Comparison of ENCODE assay signal across 9 mouse cellular contexts in the genomic region with DNA sequence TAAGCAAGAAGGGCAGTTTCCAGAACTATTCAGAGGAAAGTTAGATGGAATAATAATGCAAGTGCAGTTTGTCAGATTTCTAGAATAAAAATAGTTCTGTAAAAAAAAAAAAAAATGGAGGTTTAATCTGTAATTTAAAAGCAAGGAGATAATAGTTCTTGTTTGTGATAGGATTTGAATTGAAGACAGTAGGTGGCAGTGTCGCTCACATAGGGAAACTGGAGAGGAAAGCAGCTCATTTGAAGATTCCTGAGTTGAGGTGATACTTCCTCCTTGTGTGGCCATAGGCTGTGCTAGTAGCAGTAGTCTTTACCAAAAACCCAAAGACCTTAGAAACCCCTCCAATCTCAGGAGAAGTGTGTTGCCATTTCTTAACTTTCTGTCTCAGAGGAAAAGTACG. TPM values are rescaled to one million over a fixed set of nuclear protein-coding genes. Genes with fewer than 3 reads are reported as not detected.
A peak's percentile ranks its signal among the peaks of the same experiment; 100 is the strongest.
DNase-seq lines count a peak whose midpoint lies in the region; ATAC-seq lines count a peak whose summit lies in the region.
"Had no signal": no experiment of that assay in that cellular context is flagged by ENCODE, and none has a peak within 500 bp of the region (broad histone marks: within the 10 kb centered on the region; RNA-seq: fewer than 3 reads in every experiment).

No protein-coding gene starts in this region.

- DNase-seq in heart, adult 18-20 months, result peak; percentile 39 to 66
- no peak for DNase-seq in heart, embryonic 10.5 days (ENCODE audit: low spot score)
- peak; percentile 75 for DNase-seq in midbrain, embryonic 14.5 days
- DNase-seq in embryonic facial prominence, embryonic 14.5 days (ENCODE audit: low spot score), result peak; percentile 9
- peak; percentile 6 for DNase-seq in retina, postnatal 7 days (ENCODE audit: low read depth, low spot score)
- DNase-seq in urinary bladder, adult 18-20 months (ENCODE audit: low spot score in 2 of 2), result no peak
- no peak for DNase-seq in urinary bladder, postnatal 10 days (ENCODE audit: low spot score)

- H3K4me3 ChIP-seq in heart, embryonic 10.5 days, result no peak overlapping the region
- no peak overlapping the region for H3K4me3 ChIP-seq in midbrain, embryonic 14.5 days (replicated peaks; ENCODE audit: low read depth, low read length)
- H3K4me3 ChIP-seq in midbrain, embryonic 16.5 days (ENCODE audit: low read depth, low read length), result no peak overlapping the region
- no peak overlapping the region for H3K4me3 ChIP-seq in embryonic facial prominence, embryonic 14.5 days (ENCODE audit: low read depth, low read length)
- H3K4me3 ChIP-seq: lung, embryonic 15.5 days had no signal

- H3K9ac ChIP-seq in midbrain, embryonic 14.5 days (replicated peaks; ENCODE audit: low read length), result no peak overlapping the region
- no peak overlapping the region for H3K9ac ChIP-seq in midbrain, embryonic 16.5 days (ENCODE audit: low read depth, low read length)
- no peak overlapping the region for H3K9ac ChIP-seq in embryonic facial prominence, embryonic 14.5 days (ENCODE audit: low read depth, low read length)
- H3K9ac ChIP-seq: lung, embryonic 15.5 days had no signal

- H3K9me3 ChIP-seq in heart, embryonic 10.5 days, result no peaks in the 10 kb centered on the region
- no peaks in the 10 kb centered on the region for H3K9me3 ChIP-seq in midbrain, embryonic 14.5 days (ENCODE audit: control insufficient read depth, low read length)
- no peaks in the 10 kb centered on the region for H3K9me3 ChIP-seq in midbrain, embryonic 16.5 days (replicated peaks; ENCODE audit: control insufficient read depth, low read length, poor library complexity, severe bottlenecking)
- no peaks in the 10 kb centered on the region for H3K9me3 ChIP-seq in embryonic facial prominence, embryonic 14.5 days (ENCODE audit: control insufficient read depth, low read length)
- H3K9me3 ChIP-seq: lung, embryonic 15.5 days had no signal

- H3K27me3 ChIP-seq in heart, embryonic 10.5 days (ENCODE audit: insufficient read depth, poor library complexity, severe bottlenecking), result no peaks in the 10 kb centered on the region
- H3K27me3 ChIP-seq in midbrain, embryonic 14.5 days (ENCODE audit: control insufficient read depth, insufficient read depth, low read length), result no peaks in the 10 kb centered on the region
- H3K27me3 ChIP-seq in midbrain, embryonic 16.5 days (ENCODE audit: control insufficient read depth, insufficient read depth, low read depth, low read length), result no peaks in the 10 kb centered on the region
- no peaks in the 10 kb centered on the region for H3K27me3 ChIP-seq in embryonic facial prominence, embryonic 14.5 days (replicated peaks; ENCODE audit: control insufficient read depth, insufficient read depth, low read length)
- H3K27me3 ChIP-seq: lung, embryonic 15.5 days had no signal

- ATAC-seq in midbrain, embryonic 14.5 days (ENCODE audit: low FRiP score, low TSS enrichment), result no peak
- ATAC-seq in midbrain, embryonic 16.5 days, result no peak
- ATAC-seq in embryonic facial prominence, embryonic 14.5 days (ENCODE audit: low read depth), result no peak

- H3K4me1 ChIP-seq in heart, embryonic 10.5 days, result peaks cover 10% of the 10 kb centered on the region
- H3K4me1 ChIP-seq in midbrain, embryonic 14.5 days (ENCODE audit: control insufficient read depth, insufficient read depth, low read length), result no peaks in the 10 kb centered on the region
- no peaks in the 10 kb centered on the region for H3K4me1 ChIP-seq in midbrain, embryonic 16.5 days (ENCODE audit: control insufficient read depth, insufficient read depth, low read length)
- H3K4me1 ChIP-seq in embryonic facial prominence, embryonic 14.5 days (ENCODE audit: control insufficient read depth, insufficient read depth, low read length), result no peaks in the 10 kb centered on the region

- no peak overlapping the region for H3K4me2 ChIP-seq in midbrain, embryonic 14.5 days (ENCODE audit: low read length)
- no peak overlapping the region for H3K4me2 ChIP-seq in midbrain, embryonic 16.5 days (ENCODE audit: low read length)
- no peak overlapping the region for H3K4me2 ChIP-seq in embryonic facial prominence, embryonic 14.5 days (ENCODE audit: low read depth, low read length)
- H3K4me2 ChIP-seq: lung, embryonic 15.5 days had no signal

- H3K36me3 ChIP-seq in heart, embryonic 10.5 days, result peaks cover 23% of the 10 kb centered on the region
- H3K36me3 ChIP-seq in midbrain, embryonic 14.5 days (ENCODE audit: control insufficient read depth, insufficient read depth, low read length), result peaks cover 41% of the 10 kb centered on the region
- peaks cover 11% of the 10 kb centered on the region for H3K36me3 ChIP-seq in midbrain, embryonic 16.5 days (ENCODE audit: control insufficient read depth, insufficient read depth, low read length)
- H3K36me3 ChIP-seq in embryonic facial prominence, embryonic 14.5 days (ENCODE audit: control insufficient read depth, insufficient read depth, low read length), result peaks cover 37% of the 10 kb centered on the region

- no peak overlapping the region for H3K27ac ChIP-seq in heart, embryonic 10.5 days
- H3K27ac ChIP-seq in midbrain, embryonic 14.5 days (replicated peaks; ENCODE audit: low read depth, low read length), result no peak overlapping the region
- no peak overlapping the region for H3K27ac ChIP-seq in midbrain, embryonic 16.5 days (ENCODE audit: low read length)
- no peak overlapping the region for H3K27ac ChIP-seq in embryonic facial prominence, embryonic 14.5 days (replicated peaks; ENCODE audit: low read depth, low read length)
- H3K27ac ChIP-seq: lung, embryonic 15.5 days had no signal

- WGBS in heart, embryonic 10.5 days, result 69% methylated on average over 2 of the region's 2 CpGs
- 66% methylated on average over 2 of the region's 2 CpGs for WGBS in midbrain, embryonic 14.5 days
- 73% methylated on average over 2 of the region's 2 CpGs for WGBS in midbrain, embryonic 16.5 days
- WGBS in embryonic facial prominence, embryonic 14.5 days, result 74% methylated on average over 2 of the region's 2 CpGs

RNA-seq across cellular contexts. Expression of a gene that starts 43.2 kb away (rescaled TPM):
- total RNA-seq in heart, adult 18-20 months (2021), result 10 to 100 TPM; 41.0 to 41.7 TPM
- 27.4 and 27.5 TPM in 2 replicates for polyA plus RNA-seq in heart, embryonic 10.5 days (2016; fragmentation: Nextera tagmentation; extraction: Ambion mirVana)
- polyA plus RNA-seq in midbrain, embryonic 14.5 days (2014; fragmentation: Nextera tagmentation; extraction: Ambion mirVana), result 25.4 and 30.9 TPM in 2 replicates
- polyA plus RNA-seq in midbrain, embryonic 16.5 days (2015; fragmentation: Nextera tagmentation; extraction: Ambion mirVana), result 30.9 and 33.5 TPM in 2 replicates
- 20.3 and 24.7 TPM in 2 replicates for polyA plus RNA-seq in embryonic facial prominence, embryonic 14.5 days (2014; fragmentation: Nextera tagmentation; extraction: Ambion mirVana)

Comparison
In these comparisons a context has a peak if more than half of its experiments do, and no peak if none do; other contexts are left out.
1. DNase-seq: peak in heart, adult 18-20 months (2 of 2), midbrain, embryonic 14.5 days (single experiment), embryonic facial prominence, embryonic 14.5 days (single experiment) and retina, postnatal 7 days (single experiment); none in heart, embryonic 10.5 days (single experiment), urinary bladder, adult 18-20 months (0 of 2) and urinary bladder, postnatal 10 days (single experiment).